Mouse (Mus musculus): ENCODE data around the gene Fbxo33. TPM values are rescaled to one million over a fixed set of nuclear protein-coding genes. Genes with fewer than 3 reads are reported as not detected.

Gene Fbxo33
- 5.8 and 6.5 TPM in 2 replicates for polyA plus RNA-seq (2014; fragmentation: Nextera tagmentation; extraction: Ambion mirVana)

DNA sequence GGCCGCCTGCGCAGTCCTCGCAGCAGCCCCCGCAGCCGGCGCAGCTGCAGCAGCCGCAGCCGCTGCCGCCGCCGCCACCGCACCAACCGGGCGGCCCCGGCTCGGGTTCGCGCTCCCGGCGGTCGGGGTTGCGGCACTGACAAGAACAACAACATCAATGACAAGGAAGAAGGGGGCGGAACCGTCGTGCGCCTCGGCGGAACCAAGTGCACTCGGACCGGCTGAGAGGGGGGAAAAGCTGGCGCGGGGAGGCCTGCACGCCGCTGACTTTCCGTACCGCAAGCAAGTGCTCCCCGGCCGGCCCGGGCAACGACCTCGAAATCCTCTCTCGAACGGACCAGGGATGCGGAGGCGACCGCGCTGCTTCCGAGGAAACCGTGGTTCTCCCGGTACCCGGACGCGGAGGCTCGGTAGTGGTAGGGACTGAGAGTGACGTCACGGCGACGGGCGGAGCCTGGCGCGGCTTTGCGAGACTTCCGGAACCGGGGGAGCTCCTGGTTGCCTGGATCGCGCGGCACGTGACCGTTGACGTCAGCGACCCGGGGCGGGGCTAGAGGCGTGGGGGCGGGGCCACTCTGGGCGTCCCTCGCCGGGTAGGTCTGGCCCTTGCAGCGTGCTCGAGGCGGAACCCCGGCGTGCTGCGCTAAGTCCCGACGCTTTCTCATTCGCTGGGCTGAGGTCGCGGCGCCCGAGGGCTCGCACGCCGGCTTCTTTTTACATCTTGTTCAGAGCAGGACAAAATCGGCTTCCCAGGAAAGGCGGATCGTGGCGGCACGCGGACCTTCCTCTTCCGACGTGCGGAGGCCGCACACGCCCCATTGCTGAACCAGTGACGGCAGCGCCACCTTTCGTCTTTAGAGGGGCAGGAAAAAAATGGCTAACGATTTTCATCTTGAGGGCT is at the start of gene Fbxo33:
Fbxo33 (minus strand) TSS at position 401 of the 901 bp plus-strand sequence.
- Histone ChIP-seq H3K27ac (ENCODE audit: low read depth, low read length) (peak within 1 kb of the TSS; percentile 90), H3K4me3 (ENCODE audit: low read depth, low read length) (peak within 1 kb of the TSS; percentile 76), H3K27me3 (ENCODE audit: control insufficient read depth, insufficient read depth, low read length) (no peaks in the 10 kb centered on the region), H3K4me2 (peak within 1 kb of the TSS; percentile 65), H3K4me1 (ENCODE audit: control insufficient read depth, insufficient read depth, low read length) (peaks cover 10% of the 10 kb centered on the region), H3K9me3 (replicated peaks; ENCODE audit: control insufficient read depth, low read length) (no peaks in the 10 kb centered on the region), H3K36me3 (ENCODE audit: control insufficient read depth, insufficient read depth, low read length) (no peaks in the 10 kb centered on the region), H3K9ac (ENCODE audit: low read depth, low read length) (peak within 1 kb of the TSS; percentile 91)
- under 1% methylated on average over 107 of the region's 109 CpGs for whole genome bisulfite sequencing (ENCODE audit: insufficient replicate concordance)
- peak; percentile 98 for ATAC-seq (replicated peaks; ENCODE audit: insufficient number of reproducible peaks, low FRiP score, low TSS enrichment)

DNA sequence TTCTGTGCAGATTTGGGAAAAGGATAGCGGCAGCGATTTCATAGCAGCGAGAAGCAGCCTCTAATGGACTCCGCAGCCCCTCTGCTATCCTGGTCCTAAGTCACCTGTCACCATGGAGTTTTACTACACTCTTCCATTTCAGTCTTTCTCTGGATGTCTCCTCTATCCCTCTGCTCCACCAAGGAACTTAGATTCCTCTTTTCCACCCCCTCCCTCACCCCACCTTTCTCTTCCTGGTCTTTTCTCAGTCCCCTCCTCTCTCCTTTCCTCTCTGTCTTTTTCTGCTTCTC is 46.4 kb upstream of the Fbxo33 start:
- ATAC-seq (replicated peaks; ENCODE audit: insufficient number of reproducible peaks, low FRiP score, low TSS enrichment) = no peak
- Histone ChIP-seq H3K27me3 (ENCODE audit: control insufficient read depth, insufficient read depth, low read length) (no peaks in the 10 kb centered on the region), H3K9me3 (replicated peaks; ENCODE audit: control insufficient read depth, low read length) (no peaks in the 10 kb centered on the region), H3K27ac (ENCODE audit: low read depth, low read length) (no peak overlapping the region), H3K4me2 (no peak overlapping the region; the same call in 1 of the 2 replicates), H3K36me3 (ENCODE audit: control insufficient read depth, insufficient read depth, low read length) (no peaks in the 10 kb centered on the region), H3K9ac (ENCODE audit: low read depth, low read length) (no peak overlapping the region), H3K4me1 (ENCODE audit: control insufficient read depth, insufficient read depth, low read length) (no peaks in the 10 kb centered on the region), H3K4me3 (ENCODE audit: low read depth, low read length) (no peak overlapping the region)
- WGBS (ENCODE audit: insufficient replicate concordance) = 75% methylated on average over 4 of the region's 4 CpGs

DNA sequence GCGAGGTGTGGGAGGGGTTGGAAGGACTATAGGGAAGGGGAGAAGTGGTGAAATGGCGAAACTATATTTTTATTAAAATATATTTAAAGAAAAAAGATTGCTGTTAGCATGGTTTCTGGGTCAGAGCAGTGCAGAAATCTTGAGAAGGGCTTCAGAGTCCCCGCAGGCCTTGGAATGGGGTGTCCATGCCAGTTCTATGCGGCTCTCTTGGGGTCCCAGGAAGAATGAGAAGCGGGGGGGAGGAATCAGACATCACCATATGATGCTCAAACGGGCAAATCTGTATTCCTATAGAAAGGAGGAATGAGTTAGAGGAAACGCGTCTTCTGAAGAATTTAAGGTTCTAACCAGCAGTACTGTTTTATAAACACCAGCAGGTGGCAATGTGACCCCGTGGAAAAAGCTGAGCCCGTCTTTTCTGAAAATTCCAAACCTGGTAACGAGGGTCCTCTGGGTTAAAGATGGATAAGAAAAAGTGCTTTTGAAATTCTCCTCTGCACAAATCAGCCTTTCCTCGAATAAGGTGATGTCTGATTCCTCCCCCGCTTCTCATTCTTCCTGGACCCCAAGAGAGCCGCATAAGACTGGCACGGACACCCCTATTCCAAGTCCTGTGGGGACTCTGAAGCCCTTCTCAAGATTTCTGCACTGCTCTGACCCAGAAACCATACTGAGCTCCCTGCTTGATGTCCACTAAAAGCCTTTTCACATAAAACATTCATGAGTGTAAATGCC is 45.8 kb upstream of the Fbxo33 start:
- Histone ChIP-seq H3K36me3 (ENCODE audit: control insufficient read depth, insufficient read depth, low read length) (no peaks in the 10 kb centered on the region), H3K4me2 (peak overlapping the region; percentile 35), H3K27ac (ENCODE audit: low read depth, low read length) (no peak overlapping the region), H3K4me3 (ENCODE audit: low read depth, low read length) (no peak overlapping the region), H3K9me3 (replicated peaks; ENCODE audit: control insufficient read depth, low read length) (no peaks in the 10 kb centered on the region), H3K4me1 (ENCODE audit: control insufficient read depth, insufficient read depth, low read length) (no peaks in the 10 kb centered on the region), H3K27me3 (ENCODE audit: control insufficient read depth, insufficient read depth, low read length) (no peaks in the 10 kb centered on the region), H3K9ac (ENCODE audit: low read depth, low read length) (no peak overlapping the region)
- WGBS (ENCODE audit: insufficient replicate concordance) = 30% methylated on average over 15 of the region's 15 CpGs
- ATAC-seq (replicated peaks; ENCODE audit: insufficient number of reproducible peaks, low FRiP score, low TSS enrichment) = no peak

DNA sequence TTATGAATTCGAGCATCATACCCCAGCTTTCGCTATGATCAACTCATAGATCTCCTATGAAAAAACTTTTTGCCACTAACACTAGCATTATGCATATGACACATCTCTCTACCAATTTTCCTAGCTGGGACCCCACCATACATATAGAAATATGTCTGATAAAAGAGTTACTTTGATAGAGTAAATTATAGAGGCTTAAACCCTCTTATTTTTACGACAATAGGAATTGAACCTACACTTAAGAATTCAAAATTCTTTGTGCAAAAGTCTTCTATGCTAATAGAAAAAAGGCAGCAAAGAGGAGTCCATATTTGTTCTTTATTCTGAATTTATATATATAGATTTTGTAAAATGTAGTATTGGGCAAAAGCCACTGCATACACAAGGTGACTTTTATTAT is 43.3 kb upstream of the Fbxo33 start:
- 71% methylated on average over 3 of the region's 3 CpGs for WGBS (ENCODE audit: insufficient replicate concordance)
- H3K27ac ChIP-seq (ENCODE audit: low read depth, low read length) = no peak overlapping the region
- H3K9ac ChIP-seq (ENCODE audit: low read depth, low read length) = no peak overlapping the region
- H3K27me3 ChIP-seq (ENCODE audit: control insufficient read depth, insufficient read depth, low read length) = no peaks in the 10 kb centered on the region
- H3K4me2 ChIP-seq = no peak overlapping the region
- no peaks in the 10 kb centered on the region for H3K9me3 ChIP-seq (replicated peaks; ENCODE audit: control insufficient read depth, low read length)
- no peak for ATAC-seq (replicated peaks; ENCODE audit: insufficient number of reproducible peaks, low FRiP score, low TSS enrichment)
- H3K4me1 ChIP-seq (ENCODE audit: control insufficient read depth, insufficient read depth, low read length) = no peaks in the 10 kb centered on the region
- H3K36me3 ChIP-seq (ENCODE audit: control insufficient read depth, insufficient read depth, low read length) = no peaks in the 10 kb centered on the region
- no peak overlapping the region for H3K4me3 ChIP-seq (ENCODE audit: low read depth, low read length)

DNA sequence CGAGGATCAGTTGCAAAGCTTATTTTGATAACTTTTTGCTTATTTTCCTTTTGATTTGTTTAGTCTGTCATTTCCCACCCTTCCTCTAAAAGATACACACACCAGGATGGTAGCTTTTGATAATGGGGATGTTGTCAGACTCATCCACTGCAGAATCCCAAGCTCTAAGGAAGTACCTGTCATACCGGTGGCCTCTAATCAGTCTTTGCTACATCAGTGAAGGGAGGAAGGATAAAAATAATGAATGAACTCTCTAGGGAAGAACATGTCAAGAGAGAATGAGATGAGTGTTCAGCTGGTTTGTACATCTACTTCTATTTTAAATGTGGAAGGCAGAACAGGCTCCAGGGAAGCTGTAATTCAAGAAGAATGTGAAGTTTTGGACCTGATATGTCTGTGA is 41.3 kb upstream of the Fbxo33 start:
- H3K36me3 ChIP-seq (ENCODE audit: control insufficient read depth, insufficient read depth, low read length) = no peaks in the 10 kb centered on the region
- WGBS (ENCODE audit: insufficient replicate concordance) = 38% methylated on average over 2 of the region's 2 CpGs
- no peaks in the 10 kb centered on the region for H3K4me1 ChIP-seq (ENCODE audit: control insufficient read depth, insufficient read depth, low read length)
- H3K27me3 ChIP-seq (ENCODE audit: control insufficient read depth, insufficient read depth, low read length) = no peaks in the 10 kb centered on the region
- H3K9ac ChIP-seq (ENCODE audit: low read depth, low read length) = no peak overlapping the region
- H3K4me2 ChIP-seq = no peak overlapping the region
- H3K27ac ChIP-seq (ENCODE audit: low read depth, low read length) = no peak overlapping the region
- no peaks in the 10 kb centered on the region for H3K9me3 ChIP-seq (replicated peaks; ENCODE audit: control insufficient read depth, low read length)
- H3K4me3 ChIP-seq (ENCODE audit: low read depth, low read length) = no peak overlapping the region
- no peak for ATAC-seq (replicated peaks; ENCODE audit: insufficient number of reproducible peaks, low FRiP score, low TSS enrichment)

GRCm38 (mm10) chr12:59260362-59260761 is 40.8 kb upstream of the Fbxo33 start:
- H3K27ac ChIP-seq (ENCODE audit: low read depth, low read length) = no peak overlapping the region
- no peaks in the 10 kb centered on the region for H3K27me3 ChIP-seq (ENCODE audit: control insufficient read depth, insufficient read depth, low read length)
- ATAC-seq (replicated peaks; ENCODE audit: insufficient number of reproducible peaks, low FRiP score, low TSS enrichment) = no peak
- no peak overlapping the region for H3K9ac ChIP-seq (ENCODE audit: low read depth, low read length)
- no peaks in the 10 kb centered on the region for H3K36me3 ChIP-seq (ENCODE audit: control insufficient read depth, insufficient read depth, low read length)
- H3K4me2 ChIP-seq = no peak overlapping the region
- no peak overlapping the region for H3K4me3 ChIP-seq (ENCODE audit: low read depth, low read length)
- no peaks in the 10 kb centered on the region for H3K9me3 ChIP-seq (replicated peaks; ENCODE audit: control insufficient read depth, low read length)
- no peaks in the 10 kb centered on the region for H3K4me1 ChIP-seq (ENCODE audit: control insufficient read depth, insufficient read depth, low read length)

DNA sequence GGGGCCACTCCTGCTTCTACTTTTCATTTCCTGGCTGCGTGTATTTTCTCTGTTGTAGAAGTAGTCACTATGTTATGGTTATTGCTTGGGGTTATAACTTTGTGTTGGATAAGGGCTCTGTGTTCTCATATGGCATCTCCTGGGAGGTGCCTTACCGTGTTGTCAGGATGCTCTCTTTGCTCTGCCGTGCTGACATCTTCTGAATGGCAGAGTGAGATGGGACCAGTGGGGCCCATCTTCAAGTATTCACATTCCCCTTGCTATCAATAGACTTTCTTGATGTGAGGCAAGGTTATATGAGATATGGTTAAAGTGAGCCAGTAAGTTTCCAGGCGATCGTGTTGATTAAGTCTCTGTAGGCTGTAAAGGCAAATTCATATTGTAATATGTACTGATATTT is 39.5 kb upstream of the Fbxo33 start:
- no peaks in the 10 kb centered on the region for H3K27me3 ChIP-seq (ENCODE audit: control insufficient read depth, insufficient read depth, low read length)
- no peak overlapping the region for H3K4me3 ChIP-seq (ENCODE audit: low read depth, low read length)
- H3K27ac ChIP-seq (ENCODE audit: low read depth, low read length) = no peak overlapping the region
- H3K9me3 ChIP-seq (replicated peaks; ENCODE audit: control insufficient read depth, low read length) = no peaks in the 10 kb centered on the region
- no peak for ATAC-seq (replicated peaks; ENCODE audit: insufficient number of reproducible peaks, low FRiP score, low TSS enrichment)
- H3K4me2 ChIP-seq = no peak overlapping the region
- no peaks in the 10 kb centered on the region for H3K36me3 ChIP-seq (ENCODE audit: control insufficient read depth, insufficient read depth, low read length)
- no peaks in the 10 kb centered on the region for H3K4me1 ChIP-seq (ENCODE audit: control insufficient read depth, insufficient read depth, low read length)
- no peak overlapping the region for H3K9ac ChIP-seq (ENCODE audit: low read depth, low read length)
- WGBS (ENCODE audit: insufficient replicate concordance) = 84% methylated on average over 5 of the region's 5 CpGs

- no peak overlapping the region for H3K4me3 ChIP-seq (ENCODE audit: low read depth, low read length)
- no peak overlapping the region for H3K9ac ChIP-seq (ENCODE audit: low read depth, low read length)
- ATAC-seq (replicated peaks; ENCODE audit: insufficient number of reproducible peaks, low FRiP score, low TSS enrichment) = no peak
- no peaks in the 10 kb centered on the region for H3K4me1 ChIP-seq (ENCODE audit: control insufficient read depth, insufficient read depth, low read length)
- no peak overlapping the region for H3K27ac ChIP-seq (ENCODE audit: low read depth, low read length)
- 61% methylated on average over 2 of the region's 2 CpGs for WGBS (ENCODE audit: insufficient replicate concordance)
- no peak overlapping the region for H3K4me2 ChIP-seq
- no peaks in the 10 kb centered on the region for H3K36me3 ChIP-seq (ENCODE audit: control insufficient read depth, insufficient read depth, low read length)
- no peaks in the 10 kb centered on the region for H3K27me3 ChIP-seq (ENCODE audit: control insufficient read depth, insufficient read depth, low read length)
- H3K9me3 ChIP-seq (replicated peaks; ENCODE audit: control insufficient read depth, low read length) = no peaks in the 10 kb centered on the region
These were observed 30.8 kb upstream of the Fbxo33 start for GRCm38 (mm10) chr12:59250259-59250827.

All from heart, embryonic 11.5 days (tissue).